Mouse (Mus musculus) embryonic fibroblast, embryonic 13.5 days (primary cell): ENCODE results near the gene AB124611.

ENCODE experiments used
- CTCF ChIP-seq: IDR thresholded peaks from 2 replicates; pipeline ENCODE4 v1.5.1; 2011; ENCODE audit warnings: mild to moderate bottlenecking, control low read depth, low read length, moderate library complexity, borderline replicate concordance; ENCODE audit not compliant: insufficient read depth
- POLR2A ChIP-seq: IDR thresholded peaks from 2 replicates; pipeline ENCODE4 v1.6.1; 2011; ENCODE audit warnings: low read depth, mild to moderate bottlenecking, control low read depth, low read length, moderate library complexity

- peak; percentile 60 for TF ChIP-seq POLR2A
- no peak for TF ChIP-seq CTCF
These were observed 28.9 kb upstream of the AB124611 start for GRCm38 (mm10) chr9:21497050-21497542.
